10 mouse cellular contexts compared by ENCODE assay signal in the genomic region with DNA sequence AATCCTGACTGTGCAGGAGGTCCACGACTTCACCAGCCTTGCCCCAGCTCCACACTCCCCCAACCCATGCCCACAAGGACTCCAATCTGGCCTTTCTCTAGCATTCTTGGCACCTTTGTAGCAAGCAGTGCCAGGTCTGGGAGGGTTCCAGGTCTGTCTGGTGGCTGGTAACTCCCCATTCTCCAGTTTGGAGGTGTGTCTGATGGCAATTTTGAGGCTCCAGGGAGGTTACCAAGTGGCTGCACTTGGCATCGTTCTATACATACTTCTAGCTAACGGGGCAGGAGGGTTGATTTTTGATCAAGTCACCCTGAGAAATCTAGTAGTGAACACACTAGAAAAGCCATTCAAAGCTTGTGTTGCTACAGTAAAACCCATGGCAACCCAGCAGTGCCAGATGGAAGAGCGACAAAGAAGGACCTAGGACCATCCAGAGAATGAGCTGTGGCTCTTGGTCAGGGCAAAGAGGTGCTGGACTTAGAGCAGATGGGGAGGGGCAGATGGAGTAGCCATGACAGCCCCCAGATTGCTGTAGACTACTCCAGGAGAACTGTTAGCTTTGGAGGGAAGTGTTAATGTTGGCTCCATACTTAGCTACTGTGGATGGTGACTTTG.
A peak's percentile ranks its signal among the peaks of the same experiment; 100 is the strongest.
DNase-seq lines count a peak whose midpoint lies in the region; ATAC-seq and TF ChIP-seq lines count a peak whose summit lies in the region.
"Had no signal": no experiment of that assay in that cellular context is flagged by ENCODE, and none has a peak within 500 bp of the region (broad histone marks: within the 10 kb centered on the region; RNA-seq: fewer than 3 reads in every experiment).

No protein-coding gene starts in this region.

- no peak for TF ChIP-seq CTCF in stomach, postnatal 0 days (IDR thresholded peaks at IDR 0.05; ENCODE audit: low read depth)

- no peak overlapping the region for H3K4me3 ChIP-seq in stomach, postnatal 0 days (ENCODE audit: low read depth, low read length)

- intact Hi-C loops in left cerebral cortex, postnatal 25 days (cut with DNase I), result no loop called here

- H3K4me2 ChIP-seq in stomach, postnatal 0 days (replicated peaks; ENCODE audit: low read depth), result no peak overlapping the region

- no peak for ATAC-seq in stomach, postnatal 0 days (ENCODE audit: low FRiP score, low TSS enrichment)

- H3K4me1 ChIP-seq in stomach, postnatal 0 days (replicated peaks; ENCODE audit: control insufficient read depth, insufficient read depth), result no peaks in the 10 kb centered on the region

- no peaks in the 10 kb centered on the region for H3K27me3 ChIP-seq in stomach, postnatal 0 days (ENCODE audit: control insufficient read depth, insufficient read depth, low read length)

- TF ChIP-seq EP300 in stomach, postnatal 0 days (optimal IDR thresholded peaks at IDR 0.05), result no peak

- H3K27ac ChIP-seq in stomach, postnatal 0 days (replicated peaks), result no peak overlapping the region

- 92% methylated on average over 4 of the region's 4 CpGs for WGBS in stomach, postnatal 0 days

- DNase-seq in cerebellum, adult 11 months, result peak; percentile 5
- DNase-seq in cerebellum, adult 9-10 months, result no peak
- peak; percentile 60 for DNase-seq in Muller cell, postnatal 12 days (ENCODE audit: inconsistent ontology term)
- DNase-seq in frontal cortex, postnatal 14 days (ENCODE audit: low spot score in 2 of 2), result peak; percentile 18 to 19
- peak; percentile 4 to 23 for DNase-seq in left cerebral cortex, postnatal 25 days (ENCODE audit: low spot score in 2 of 2)
- no peak for DNase-seq in testis, postnatal 10 days (ENCODE audit: low spot score)
- no peak for DNase-seq in stomach, postnatal 0 days (ENCODE audit: low spot score)
- DNase-seq in lung, postnatal 4 days, result no peak
- DNase-seq: gastrocnemius, postnatal 36 days; kidney, adult 18-20 months had no signal

- no peaks in the 10 kb centered on the region for H3K9me3 ChIP-seq in stomach, postnatal 0 days (ENCODE audit: control insufficient read depth, low read length)

- H3K36me3 ChIP-seq in stomach, postnatal 0 days (ENCODE audit: control insufficient read depth, insufficient read depth, low read length), result no peaks in the 10 kb centered on the region

- no peak overlapping the region for H3K9ac ChIP-seq in stomach, postnatal 0 days (ENCODE audit: low read length)

Comparison
In these comparisons a context has a peak if more than half of its experiments do, and no peak if none do; other contexts are left out.
1. DNase-seq: peak in cerebellum, adult 11 months (single experiment), Muller cell, postnatal 12 days (single experiment), frontal cortex, postnatal 14 days (2 of 2) and left cerebral cortex, postnatal 25 days (2 of 2); none in cerebellum, adult 9-10 months (single experiment), testis, postnatal 10 days (single experiment), stomach, postnatal 0 days (single experiment) and lung, postnatal 4 days (0 of 2).